Mouse (Mus musculus) lung, embryonic 15.5 days (tissue): ENCODE measurements around the gene Rtn4rl1. TPM values are rescaled to one million over a fixed set of nuclear protein-coding genes. Genes with fewer than 3 reads are reported as not detected.

Source experiments
- ATAC-seq: fragments of 200-750 bp; cut with Nextera tagmentation; 2 replicates; pipeline ENCODE4 v1.8.0; 2017; ENCODE audit warnings: moderate number of reproducible peaks, borderline replicate concordance; ENCODE audit not compliant: low FRiP score, low TSS enrichment; ENCODE audit errors: extremely low read depth
- H3K27ac ChIP-seq: fragments of 300-500 bp; sonication (generic); 2 replicates; pipeline ENCODE4 v1.5.1; 2015; ENCODE audit warnings: moderate library complexity, mild to moderate bottlenecking, inconsistent platforms
- H3K27me3 ChIP-seq: fragments of 300-500 bp; sonication (generic); 2 replicates; pipeline ENCODE4 v1.6.1; 2015; ENCODE audit warnings: inconsistent platforms
- H3K36me3 ChIP-seq: fragments of 300-500 bp; sonication (generic); 2 replicates; pipeline ENCODE4 v1.6.1; 2015; ENCODE audit warnings: inconsistent platforms
- H3K4me1 ChIP-seq: fragments of 300-500 bp; sonication (generic); 2 replicates; pipeline ENCODE4 v1.6.1; 2015; ENCODE audit warnings: inconsistent platforms
- H3K4me2 ChIP-seq: fragments of 300-500 bp; sonication (generic); 2 replicates; pipeline ENCODE4 v1.6.1; 2015; ENCODE audit warnings: inconsistent platforms, mild to moderate bottlenecking, moderate library complexity
- H3K4me3 ChIP-seq: fragments of 300-500 bp; sonication (generic); 2 replicates; pipeline ENCODE4 v1.5.1; 2015; ENCODE audit warnings: mild to moderate bottlenecking, inconsistent platforms
- H3K9ac ChIP-seq: fragments of 300-500 bp; sonication (generic); 2 replicates; pipeline ENCODE4 v1.6.1; 2015; ENCODE audit warnings: inconsistent platforms
- H3K9me3 ChIP-seq: fragments of 300-500 bp; sonication (generic); 2 replicates; pipeline ENCODE4 v1.6.1; 2016; ENCODE audit warnings: inconsistent platforms
- WGBS: fragments of 180-500 bp; shearing (Covaris S2); methylation state at CpG from one replicate; pipeline ENCODE4 v1.1.7; 2015; 5-methylcytosine and 5-hydroxymethylcytosine counted together
- polyA plus RNA-seq: library from polyadenylated mRNA; unstranded; fragments of >200 nt; fragmentation: Nextera tagmentation; extraction: Ambion mirVana; gene quantifications from 2 replicates; pipeline ENCODE4 v1.2.1, GENCODE M21; 2015

Rtn4rl1 gene
- polyA plus RNA-seq, 1 experiment from 2014 or later: 3.3 TPM

GRCm38 (mm10) chr11:75229289-75229688 is 35.7 kb downstream of the Rtn4rl1 start:
- Histone ChIP-seq H3K4me1 (0 out of 2 replicates have a peak, but pooled peaks cover under 1% of the 10 kb centered on the region), H3K9ac (no peak overlapping the region), H3K4me3 (no peak overlapping the region), H3K27ac (no peak overlapping the region), H3K4me2 (no peak overlapping the region), H3K9me3 (no peaks in the 10 kb centered on the region), H3K27me3 (peaks cover 8% of the 10 kb centered on the region; the same call in 1 of the 2 replicates), H3K36me3 (no peaks in the 10 kb centered on the region)
- no peak for ATAC-seq
- 71% methylated on average over 6 of the region's 6 CpGs for WGBS

GRCm38 (mm10) chr11:75230272-75230760 is 36.7 kb downstream of the Rtn4rl1 start:
- no peak for ATAC-seq
- Histone ChIP-seq H3K9ac (no peak overlapping the region), H3K36me3 (no peaks in the 10 kb centered on the region), H3K27ac (no peak overlapping the region), H3K4me3 (no peak overlapping the region), H3K4me1 (0 out of 2 replicates have a peak, but pooled peaks cover 8% of the 10 kb centered on the region), H3K9me3 (no peaks in the 10 kb centered on the region), H3K4me2 (no peak overlapping the region), H3K27me3 (peaks cover 18% of the 10 kb centered on the region; the same call in 1 of the 2 replicates)
- 92% methylated on average over 6 of the region's 6 CpGs for WGBS

GRCm38 (mm10) chr11:75231756-75232155 is 38.2 kb downstream of the Rtn4rl1 start:
- no peak overlapping the region for H3K9ac ChIP-seq
- H3K27me3 ChIP-seq: peaks cover 19% of the 10 kb centered on the region; the same call in 1 of the 2 replicates
- H3K4me2 ChIP-seq: no peak overlapping the region
- no peak for ATAC-seq
- 7% methylated on average over 7 of the region's 7 CpGs for WGBS
- no peak overlapping the region for H3K4me3 ChIP-seq
- 0 out of 2 replicates have a peak, but pooled peaks cover 8% of the 10 kb centered on the region for H3K4me1 ChIP-seq
- no peak overlapping the region for H3K27ac ChIP-seq
- no peaks in the 10 kb centered on the region for H3K36me3 ChIP-seq
- no peaks in the 10 kb centered on the region for H3K9me3 ChIP-seq

GRCm38 (mm10) chr11:75232434-75232833 is 38.9 kb downstream of the Rtn4rl1 start:
- ATAC-seq: no peak
- no peak overlapping the region for H3K9ac ChIP-seq
- H3K4me3 ChIP-seq: no peak overlapping the region
- H3K27ac ChIP-seq: no peak overlapping the region
- 0 out of 2 replicates have a peak, but pooled peaks cover 8% of the 10 kb centered on the region for H3K4me1 ChIP-seq
- WGBS: 69% methylated on average over 4 of the region's 4 CpGs
- peaks cover 19% of the 10 kb centered on the region; the same call in 1 of the 2 replicates for H3K27me3 ChIP-seq
- no peaks in the 10 kb centered on the region for H3K36me3 ChIP-seq
- H3K4me2 ChIP-seq: no peak overlapping the region
- no peaks in the 10 kb centered on the region for H3K9me3 ChIP-seq

- Histone ChIP-seq H3K27me3 (peaks cover 19% of the 10 kb centered on the region; the same call in 1 of the 2 replicates), H3K27ac (no peak overlapping the region), H3K9me3 (no peaks in the 10 kb centered on the region), H3K4me3 (no peak overlapping the region), H3K9ac (no peak overlapping the region), H3K4me1 (0 out of 2 replicates have a peak, but pooled peaks cover 8% of the 10 kb centered on the region), H3K36me3 (no peaks in the 10 kb centered on the region), H3K4me2 (peak overlapping the region; percentile 34; the same call in 1 of the 2 replicates)
- 7% methylated on average over 16 of the region's 16 CpGs for WGBS
- no peak for ATAC-seq
Measured at GRCm38 (mm10) chr11:75234745-75235144, 41.2 kb downstream of the Rtn4rl1 start.

GRCm38 (mm10) chr11:75240158-75240934 is 46.8 kb downstream of the Rtn4rl1 start:
- Histone ChIP-seq H3K27ac (peak overlapping the region; percentile 45), H3K9me3 (no peaks in the 10 kb centered on the region), H3K4me1 (peaks cover 21% of the 10 kb centered on the region), H3K9ac (no peak overlapping the region), H3K36me3 (no peaks in the 10 kb centered on the region), H3K27me3 (peaks cover under 1% of the 10 kb centered on the region; the same call in 1 of the 2 replicates), H3K4me3 (no peak overlapping the region), H3K4me2 (no peak overlapping the region)
- WGBS: 37% methylated on average over 13 of the region's 13 CpGs
- peak; percentile 32; the same call in 1 of the 2 replicates for ATAC-seq

- H3K4me1 ChIP-seq: peaks cover 38% of the 10 kb centered on the region
- ATAC-seq: no peak
- 83% methylated on average over 9 of the region's 9 CpGs for WGBS
Measured at GRCm38 (mm10) chr11:75242710-75243255, 49.2 kb downstream of the Rtn4rl1 start.

GRCm38 (mm10) chr11:75244368-75245275 is 51.0 kb downstream of the Rtn4rl1 start:
- Histone ChIP-seq H3K9me3 (no peaks in the 10 kb centered on the region), H3K4me1 (peaks cover 43% of the 10 kb centered on the region), H3K27ac (peak overlapping the region; percentile 89), H3K4me3 (no peak overlapping the region), H3K4me2 (no peak overlapping the region; the same call in 1 of the 2 replicates), H3K36me3 (no peaks in the 10 kb centered on the region), H3K9ac (no peak overlapping the region), H3K27me3 (no peaks in the 10 kb centered on the region)
- no peak for ATAC-seq
- WGBS: 70% methylated on average over 11 of the region's 11 CpGs

More at GRCm38 (mm10) chr11:75242710-75243255, 49.2 kb downstream of the Rtn4rl1 start:
- H3K4me2 ChIP-seq: no peak overlapping the region
- no peak overlapping the region for H3K4me3 ChIP-seq
- H3K9me3 ChIP-seq: no peaks in the 10 kb centered on the region
- no peaks in the 10 kb centered on the region for H3K27me3 ChIP-seq
- no peak overlapping the region for H3K27ac ChIP-seq
- H3K9ac ChIP-seq: no peak overlapping the region
- no peaks in the 10 kb centered on the region for H3K36me3 ChIP-seq

- H3K9ac ChIP-seq: no peak overlapping the region
- peak; percentile 37 for ATAC-seq
- H3K4me2 ChIP-seq: peak overlapping the region; percentile 11; the same call in 1 of the 2 replicates
- WGBS: 25% methylated on average over 16 of the region's 16 CpGs
- no peaks in the 10 kb centered on the region for H3K27me3 ChIP-seq
- H3K4me3 ChIP-seq: no peak overlapping the region
- H3K36me3 ChIP-seq: no peaks in the 10 kb centered on the region
- peak overlapping the region; percentile 89 for H3K27ac ChIP-seq
- H3K9me3 ChIP-seq: no peaks in the 10 kb centered on the region
- H3K4me1 ChIP-seq: peaks cover 40% of the 10 kb centered on the region
Measured at GRCm38 (mm10) chr11:75245372-75246330, 52.1 kb downstream of the Rtn4rl1 start.

- Histone ChIP-seq H3K27me3 (no peaks in the 10 kb centered on the region), H3K4me1 (peaks cover 34% of the 10 kb centered on the region), H3K9me3 (no peaks in the 10 kb centered on the region), H3K4me3 (no peak overlapping the region), H3K36me3 (no peaks in the 10 kb centered on the region), H3K9ac (no peak overlapping the region), H3K4me2 (no peak overlapping the region), H3K27ac (peak overlapping the region; percentile 89)
- ATAC-seq: 0 out of 2 replicates have a peak, but pooled peaks have one; percentile 33
- 42% methylated on average over 8 of the region's 8 CpGs for WGBS
Measured at GRCm38 (mm10) chr11:75246589-75246988, 53.0 kb downstream of the Rtn4rl1 start.
